Mouse (Mus musculus) liver, adult 2 months (tissue): ENCODE measurements at regions not wholly inside any gene's neighbourhood (a gene's known extent, or its start where the extent isn't known, plus 50 kb on each side); places are given as distances from the start of the nearest gene placed in this dataset.

ENCODE experiments used
- DNase-seq: peaks from one replicate; pipeline ENCODE4 v3.0.0-alpha.2; 2011; ENCODE audit warnings: low read depth, low spot score; ENCODE audit errors: extremely low read depth
- H3K27ac ChIP-seq: fragments of 200-500 bp; replicated peaks from 2 replicates; pipeline ENCODE4 v1.5.1; 2012; ENCODE audit warnings: low read depth, mild to moderate bottlenecking, control low read depth, inconsistent platforms, low read length; ENCODE audit not compliant: insufficient read depth
- H3K27me3 ChIP-seq: fragments of 200-500 bp; 2 replicates; pipeline ENCODE4 v1.6.1; 2012; ENCODE audit warnings: mild to moderate bottlenecking, moderate library complexity, low read length, inconsistent platforms; ENCODE audit not compliant: control insufficient read depth, insufficient read depth
- H3K36me3 ChIP-seq: fragments of 200-500 bp; 2 replicates; pipeline ENCODE4 v1.6.1; 2012; ENCODE audit warnings: low read length, inconsistent platforms; ENCODE audit not compliant: control insufficient read depth, insufficient read depth
- H3K4me1 ChIP-seq: fragments of 200-500 bp; 2 replicates; pipeline ENCODE4 v1.6.1; 2011; ENCODE audit warnings: low read length; ENCODE audit not compliant: control insufficient read depth, insufficient read depth
- H3K4me3 ChIP-seq: fragments of 200-500 bp; 2 replicates; pipeline ENCODE4 v1.5.1; 2011; ENCODE audit warnings: low read depth, mild to moderate bottlenecking, control low read depth, low read length, moderate library complexity; ENCODE audit not compliant: insufficient read depth
- H3K79me2 ChIP-seq: fragments of 200-500 bp; 2 replicates; pipeline ENCODE4 v1.6.1; 2012; ENCODE audit warnings: inconsistent platforms, mild to moderate bottlenecking, low read length, moderate library complexity; ENCODE audit not compliant: control insufficient read depth, insufficient read depth
- H3K9ac ChIP-seq: fragments of 200-500 bp; 2 replicates; pipeline ENCODE4 v1.6.1; 2012; ENCODE audit warnings: low read depth, mild to moderate bottlenecking, control low read depth, inconsistent platforms, low read length
- CTCF ChIP-seq: fragments of 200-500 bp; IDR thresholded peaks from 2 replicates; pipeline ENCODE4 v1.5.1; 2011; ENCODE audit warnings: low read depth, low read length, control low read depth
- POLR2A ChIP-seq: fragments of 200-500 bp; IDR thresholded peaks from 2 replicates; pipeline ENCODE4 v1.6.1; 2011; ENCODE audit warnings: low read length, control low read depth; ENCODE audit not compliant: insufficient read depth; ENCODE audit errors: extremely low read depth
- WGBS: fragments of 180-500 bp; shearing (Covaris S2); methylation state at CpG from one replicate; pipeline ENCODE4 v1.1.7; 2018; 5-methylcytosine and 5-hydroxymethylcytosine counted together

GRCm38 (mm10) chr13:101287131-101287530 is 453.9 kb upstream of the Slc30a5 start:
- H3K79me2 ChIP-seq: no peaks in the 10 kb centered on the region
- peak; percentile 36 for DNase-seq
- H3K27ac ChIP-seq: no peak overlapping the region
- no peaks in the 10 kb centered on the region for H3K4me1 ChIP-seq
- no peak overlapping the region for H3K9ac ChIP-seq
- no peak for TF ChIP-seq POLR2A
- TF ChIP-seq CTCF: no peak
- no peak overlapping the region for H3K4me3 ChIP-seq
- 20% methylated on average over 4 of the region's 4 CpGs for WGBS
- H3K36me3 ChIP-seq: no peaks in the 10 kb centered on the region
- H3K27me3 ChIP-seq: no peaks in the 10 kb centered on the region

- H3K27ac ChIP-seq: no peak overlapping the region
- H3K4me1 ChIP-seq: no peaks in the 10 kb centered on the region
- 89% methylated on average over 15 of the region's 15 CpGs for WGBS
- TF ChIP-seq CTCF (no peak), POLR2A (no peak)
- H3K36me3 ChIP-seq: no peaks in the 10 kb centered on the region
- H3K4me3 ChIP-seq: no peak overlapping the region
- H3K27me3 ChIP-seq: no peaks in the 10 kb centered on the region
- no peak overlapping the region for H3K9ac ChIP-seq
- no peak for DNase-seq
- H3K79me2 ChIP-seq: no peaks in the 10 kb centered on the region
Observed at GRCm38 (mm10) chr13:101286029-101286917, 453.0 kb upstream of the Slc30a5 start.

- H3K4me1 ChIP-seq: peaks cover 5% of the 10 kb centered on the region; the same call in 1 of the 2 replicates
- no peak overlapping the region for H3K4me3 ChIP-seq
- H3K27me3 ChIP-seq: no peaks in the 10 kb centered on the region
- TF ChIP-seq POLR2A (no peak), CTCF (no peak)
- peak; percentile 20 for DNase-seq
- H3K79me2 ChIP-seq: no peaks in the 10 kb centered on the region
- no peak overlapping the region for H3K27ac ChIP-seq
- no peaks in the 10 kb centered on the region for H3K36me3 ChIP-seq
- H3K9ac ChIP-seq: no peak overlapping the region
- 71% methylated on average over 1 of the region's 1 CpGs for WGBS
Observed at GRCm38 (mm10) chr13:101278127-101278526, 444.9 kb upstream of the Slc30a5 start.

- WGBS: 64% methylated on average over 2 of the region's 2 CpGs
- H3K4me1 ChIP-seq: peaks cover 5% of the 10 kb centered on the region; the same call in 1 of the 2 replicates
- DNase-seq: peak; percentile 95
Observed at GRCm38 (mm10) chr13:101276766-101277165, 443.5 kb upstream of the Slc30a5 start.

GRCm38 (mm10) chr13:101274470-101275141 is 441.4 kb upstream of the Slc30a5 start:
- H3K27me3 ChIP-seq: no peaks in the 10 kb centered on the region
- H3K27ac ChIP-seq: peak overlapping the region; percentile 7; the same call in 1 of the 2 replicates
- DNase-seq: peak; percentile 94
- WGBS: 19% methylated on average over 7 of the region's 7 CpGs
- H3K9ac ChIP-seq: 0 out of 2 replicates have a peak overlapping the region, but pooled peaks have one; percentile 32
- no peaks in the 10 kb centered on the region for H3K79me2 ChIP-seq
- H3K36me3 ChIP-seq: no peaks in the 10 kb centered on the region
- no peak for TF ChIP-seq CTCF
- no peak for TF ChIP-seq POLR2A
- H3K4me1 ChIP-seq: peaks cover 5% of the 10 kb centered on the region; the same call in 1 of the 2 replicates
- H3K4me3 ChIP-seq: no peak overlapping the region

More at GRCm38 (mm10) chr13:101276766-101277165, 443.5 kb upstream of the Slc30a5 start:
- Histone ChIP-seq H3K9ac (no peak overlapping the region), H3K36me3 (no peaks in the 10 kb centered on the region), H3K4me3 (no peak overlapping the region), H3K27ac (no peak overlapping the region), H3K27me3 (no peaks in the 10 kb centered on the region), H3K79me2 (no peaks in the 10 kb centered on the region)
- TF ChIP-seq CTCF (no peak), POLR2A (no peak)

- Histone ChIP-seq H3K27me3 (no peaks in the 10 kb centered on the region), H3K27ac (no peak overlapping the region), H3K9ac (no peak overlapping the region), H3K4me3 (no peak overlapping the region), H3K79me2 (no peaks in the 10 kb centered on the region), H3K4me1 (peaks cover 5% of the 10 kb centered on the region; the same call in 1 of the 2 replicates), H3K36me3 (no peaks in the 10 kb centered on the region)
- WGBS: 80% methylated on average over 7 of the region's 7 CpGs
- DNase-seq: peak; percentile 66
- TF ChIP-seq POLR2A (no peak), CTCF (no peak)
Observed at GRCm38 (mm10) chr13:101273321-101273720, 440.1 kb upstream of the Slc30a5 start.
